Mouse (Mus musculus) central nervous system, embryonic 11.5 days (tissue): Measurements from ENCODE around the gene Mks1. TPM values are rescaled to one million over a fixed set of nuclear protein-coding genes. Genes with fewer than 3 reads are reported as not detected.

Experiments used
- polyA plus RNA-seq: library from polyadenylated mRNA; depleted of rRNA; stranded (reverse); fragments of >200 nt; gene quantifications from 2 replicates; pipeline ENCODE4 v1.2.3, GENCODE M21; 2012; rRNA removed

Gene Mks1
- polyA plus RNA-seq, result 24.2 and 24.6 TPM in 2 replicates

DNA sequence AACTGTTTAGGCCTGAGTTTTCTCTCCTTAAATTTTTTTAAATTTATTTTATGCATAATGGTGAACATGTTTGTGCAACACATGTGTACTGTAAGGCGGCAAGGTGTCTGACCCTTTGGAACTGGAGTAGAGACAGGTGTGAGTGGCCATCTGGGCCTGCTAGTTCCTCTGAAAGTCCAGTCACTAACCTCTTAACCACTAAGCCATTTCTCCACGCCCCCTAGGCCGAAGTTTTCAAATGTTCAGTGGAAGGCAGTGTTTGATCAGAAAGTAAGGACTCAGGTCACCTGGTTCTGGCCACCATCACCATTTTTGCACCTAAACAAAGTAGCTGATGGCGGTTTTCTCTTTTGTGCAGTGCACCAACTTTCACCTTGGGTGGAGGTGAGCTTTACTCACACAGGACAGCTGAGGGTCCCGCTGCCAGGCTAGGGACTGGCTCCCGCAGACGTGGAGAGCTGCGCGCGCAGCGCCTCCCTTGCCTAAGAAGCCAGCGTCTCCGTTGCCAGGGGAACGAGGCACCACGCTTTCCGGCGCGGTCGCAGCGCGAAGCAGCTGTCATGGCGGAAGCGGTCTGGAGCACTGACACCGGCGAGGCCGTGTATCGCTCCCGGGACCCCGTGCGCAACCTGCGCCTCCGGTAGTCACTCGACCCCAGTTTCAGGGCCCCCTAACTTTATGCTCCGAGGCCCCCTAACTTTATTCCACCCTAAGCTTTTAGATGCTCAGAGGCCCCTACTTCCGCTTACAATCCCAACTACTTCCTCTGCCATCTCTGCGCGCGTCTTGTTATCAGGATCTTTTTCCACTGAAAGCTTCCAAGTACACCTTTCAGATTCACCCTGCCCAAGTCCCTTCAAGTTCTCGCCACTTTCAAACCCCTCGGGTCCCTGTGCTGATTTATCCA lies at the start of gene Mks1:
Gene Mks1, plus strand, starts transcription at position 526 of the 907 bp plus-strand sequence.

DNA sequence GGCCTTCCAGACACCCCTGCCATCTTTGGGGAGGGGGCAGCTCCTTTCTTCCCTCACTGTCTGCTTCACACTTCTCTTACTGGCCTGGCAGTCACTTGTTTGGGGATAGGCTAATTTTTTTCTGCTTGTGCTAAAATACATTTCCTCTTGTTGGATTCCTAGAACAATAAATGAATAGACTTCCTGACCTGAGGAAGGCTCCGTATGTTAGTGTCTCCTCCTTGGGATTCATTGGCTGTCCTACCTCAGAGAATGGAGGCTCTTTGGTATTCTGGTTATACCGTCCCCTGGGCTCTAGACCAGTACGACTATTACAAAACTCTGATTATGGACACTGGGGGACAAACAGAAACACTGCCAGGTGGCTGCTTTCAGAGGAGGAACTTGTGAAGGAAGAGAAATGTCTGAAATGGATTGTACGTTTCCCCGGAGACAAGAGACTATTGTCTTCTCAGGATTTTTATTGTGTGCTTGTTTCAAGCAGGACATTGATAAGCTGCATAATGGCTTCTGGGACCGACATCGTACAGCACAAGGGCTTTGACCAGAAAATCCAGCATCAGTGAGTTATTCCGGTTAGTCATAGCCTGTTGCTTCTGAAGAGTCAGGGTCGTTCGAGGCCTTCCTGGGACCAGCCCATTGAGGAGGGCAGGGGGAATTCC lies 24.6 kb upstream of the Mks1 start, which contains the start of gene Lpo:
Gene Lpo, minus strand, starts transcription at position 51 of the 662 bp plus-strand sequence.

DNA sequence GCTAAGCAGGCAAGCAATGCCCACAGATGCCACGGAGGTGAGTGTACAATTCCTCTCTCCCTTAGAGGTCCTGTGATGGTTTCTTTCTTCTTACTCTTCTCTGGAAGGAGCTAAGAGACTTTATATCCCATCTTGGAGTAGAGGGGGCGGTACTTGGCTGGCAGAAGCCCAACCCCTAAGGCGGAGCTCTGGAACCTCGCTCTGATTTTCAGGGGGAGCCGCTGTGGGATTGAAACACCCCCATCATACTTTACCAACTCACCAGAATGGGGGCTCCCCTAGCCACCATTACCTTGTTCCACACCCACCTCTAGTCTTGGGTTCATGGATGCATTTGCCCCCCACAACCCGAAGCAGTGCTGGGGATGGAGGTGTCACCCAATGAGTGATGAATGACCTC lies 22.4 kb downstream of the Mks1 start, which contains the start of gene Epx:
Gene Epx, minus strand, starts transcription at position 101 of the 400 bp plus-strand sequence.

DNA sequence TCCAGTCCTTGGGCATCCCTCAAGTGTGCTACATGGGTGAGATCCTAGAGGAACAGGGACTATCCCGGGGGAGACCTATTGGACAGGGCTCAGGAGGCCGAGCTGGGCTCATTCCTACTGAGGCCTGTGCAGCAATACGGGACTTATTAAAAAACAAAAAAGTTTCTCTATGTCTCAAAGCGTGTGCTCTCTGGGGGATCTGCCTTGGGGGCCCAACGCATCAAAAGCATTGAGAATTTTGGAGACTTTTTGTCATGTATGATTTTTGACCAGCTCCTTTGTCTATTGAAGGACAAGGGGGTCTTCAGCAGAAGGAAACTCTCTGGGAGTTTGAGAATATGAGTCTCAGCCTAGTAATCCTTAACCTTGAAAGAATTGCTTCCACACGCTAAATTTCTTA lies 39.2 kb downstream of the Mks1 start, which contains the start of gene Olfr462:
Gene Olfr462, minus strand, starts transcription at position 101 of the 400 bp plus-strand sequence.

DNA sequence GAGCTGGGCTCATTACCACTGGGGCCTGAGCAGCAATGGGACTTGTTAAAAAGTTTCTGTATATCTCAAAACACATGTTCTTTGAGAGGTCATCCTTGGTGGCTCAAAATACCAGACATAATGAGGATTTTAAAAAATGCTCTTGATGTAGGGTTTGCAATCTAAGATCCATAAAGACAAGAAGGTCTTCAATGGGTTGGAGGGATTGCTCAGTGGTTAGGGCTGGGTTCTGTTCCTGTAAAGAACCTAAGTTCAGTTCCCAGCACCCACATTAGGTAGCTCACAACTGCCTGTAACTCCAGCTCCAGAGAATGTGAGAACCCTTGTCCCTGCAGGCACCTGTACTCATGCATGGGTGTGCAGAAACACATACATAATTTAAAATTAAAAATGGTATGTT lies 44.3 kb downstream of the Mks1 start, which contains the start of gene Olfr463:
Gene Olfr463, minus strand, starts transcription at position 101 of the 400 bp plus-strand sequence.

Other genes with a start within 250 kb of the Mks1 start
- 0.12 and 0.26 TPM in 2 replicates for gene Hsf5, start 236.1 kb upstream of the Mks1 start, polyA plus RNA-seq
- 1.8 and 3.5 TPM in 2 replicates for gene Rnf43, start 190.5 kb upstream of the Mks1 start, polyA plus RNA-seq
- gene Supt4a, start 115.7 kb upstream of the Mks1 start, polyA plus RNA-seq, result 113 and 163 TPM in 2 replicates
- 27.5 and 56.0 TPM in 2 replicates for gene Tspoap1, start 92.7 kb upstream of the Mks1 start, polyA plus RNA-seq
- gene Mpo, start 59.6 kb upstream of the Mks1 start, polyA plus RNA-seq, result 4.9 and 5.0 TPM in 2 replicates
- gene Lpo, start 24.9 kb upstream of the Mks1 start, polyA plus RNA-seq, result 0.26 and 0.28 TPM in 2 replicates
- gene Epx, start 22.3 kb downstream of the Mks1 start, polyA plus RNA-seq, result 0.35 and 0.50 TPM in 2 replicates
- not detected in 2 replicates for gene Olfr462, start 39.1 kb downstream of the Mks1 start, polyA plus RNA-seq
- not detected in 2 replicates for gene Olfr463, start 44.2 kb downstream of the Mks1 start, polyA plus RNA-seq
- gene Olfr464, start 67.8 kb downstream of the Mks1 start, polyA plus RNA-seq, result 0.02 TPM in 1 of 2 replicates, not detected in the other
- 143 and 238 TPM in 2 replicates for gene Dynll2, start 134.3 kb downstream of the Mks1 start, polyA plus RNA-seq
- gene Srsf1, start 194.2 kb downstream of the Mks1 start, polyA plus RNA-seq, result 701 and 860 TPM in 2 replicates
- 34.1 and 59.4 TPM in 2 replicates for gene Vezf1, start 215.1 kb downstream of the Mks1 start, polyA plus RNA-seq
- 37.6 and 46.6 TPM in 2 replicates for gene Cuedc1, start 244.8 kb downstream of the Mks1 start, polyA plus RNA-seq